Mouse (Mus musculus) layer of hippocampus, adult 2 months (tissue): ENCODE measurements around the gene Camta1. TPM values are rescaled to one million over a fixed set of nuclear protein-coding genes. Genes with fewer than 3 reads are reported as not detected.

Source experiments
- DNase-seq, 2 experiments: peaks; one replicate each; pipeline ENCODE4 v3.0.0; 2022; ENCODE audit warnings: low spot score in 2 of 2
- H3K27ac ChIP-seq: fragments of 200-600 bp; 2 replicates; pipeline ENCODE4 v1.8.1; 2022
- H3K4me3 ChIP-seq: fragments of 200-600 bp; 2 replicates; pipeline ENCODE4 v1.8.1; 2022; ENCODE audit warnings: mild to moderate bottlenecking
- CTCF ChIP-seq: fragments of 200-600 bp; conservative IDR thresholded peaks from 2 replicates; pipeline ENCODE4 v1.8.1; 2022; ENCODE audit warnings: antibody characterized with exemption, mild to moderate bottlenecking, moderate library complexity
- total RNA-seq, 2 experiments: library from RNA; stranded (reverse); gene quantifications; 2 replicates each; pipeline ENCODE4 v1.2.3; 2021

Camta1 gene
- total RNA-seq, 2 experiments from 2014 or later: 275 to 294 TPM

GRCm38 (mm10) chr4:151170658-151171057 is 691.0 kb downstream of the Camta1 start:
- Histone ChIP-seq H3K27ac (no peak overlapping the region), H3K4me3 (no peak overlapping the region)
- DNase-seq: no peak
- no peak for TF ChIP-seq CTCF

DNA sequence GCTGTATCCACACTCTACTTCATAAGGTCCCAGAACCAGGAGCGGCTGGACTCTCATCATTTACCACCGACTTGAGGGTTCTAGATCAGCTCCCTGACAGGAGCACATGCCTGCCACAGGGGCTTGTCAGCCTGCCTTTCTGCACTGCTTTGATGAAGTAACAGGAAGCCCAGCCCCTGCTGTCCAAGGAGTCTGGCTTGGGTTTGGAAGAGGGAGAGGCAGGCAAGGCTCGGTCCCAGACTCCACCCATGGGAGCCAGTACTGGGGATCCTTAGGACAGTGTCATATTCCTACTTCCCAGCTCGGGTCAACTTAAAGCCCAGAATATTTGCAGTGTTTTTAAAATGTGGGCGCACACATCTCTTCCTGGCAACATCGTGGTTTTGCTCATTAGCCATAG is 694.7 kb downstream of the Camta1 start:
- Histone ChIP-seq H3K4me3 (no peak overlapping the region), H3K27ac (no peak overlapping the region)
- no peak for TF ChIP-seq CTCF

GRCm38 (mm10) chr4:151165539-151165938 is 696.1 kb downstream of the Camta1 start:
- Histone ChIP-seq H3K4me3 (no peak overlapping the region), H3K27ac (no peak overlapping the region)
- TF ChIP-seq CTCF: 0 out of 2 replicates have a peak, but pooled peaks have one; percentile 16
- DNase-seq: peak; percentile 86 to 87

More for the DNA sequence above, 694.7 kb downstream of the Camta1 start:
- no peak for DNase-seq

- no peak for DNase-seq
- TF ChIP-seq CTCF: no peak
- Histone ChIP-seq H3K4me3 (no peak overlapping the region), H3K27ac (no peak overlapping the region)
These were observed 697.4 kb downstream of the Camta1 start for GRCm38 (mm10) chr4:151164309-151164708.

DNA sequence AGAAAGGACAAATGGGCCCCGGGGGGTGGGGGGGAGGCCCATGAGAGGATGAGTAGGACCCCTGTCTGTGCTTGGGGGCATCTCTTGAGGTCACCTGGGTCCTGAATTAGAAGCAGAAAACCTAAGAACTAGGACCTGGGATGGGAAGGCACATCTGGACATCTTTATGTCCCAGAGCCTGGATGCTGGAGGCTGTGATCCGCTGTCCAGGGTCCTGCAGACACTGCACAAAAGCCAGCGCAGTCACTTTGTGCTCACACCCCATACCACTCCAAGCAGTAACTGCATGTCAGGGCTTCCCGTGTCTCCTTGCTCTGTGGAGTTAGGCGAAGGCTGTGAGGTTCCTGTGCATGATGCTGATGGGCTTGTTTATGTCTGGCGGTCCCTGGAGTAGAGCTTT is 699.8 kb downstream of the Camta1 start:
- no peak for TF ChIP-seq CTCF
- Histone ChIP-seq H3K27ac (no peak overlapping the region), H3K4me3 (no peak overlapping the region)
- DNase-seq: no peak

DNA sequence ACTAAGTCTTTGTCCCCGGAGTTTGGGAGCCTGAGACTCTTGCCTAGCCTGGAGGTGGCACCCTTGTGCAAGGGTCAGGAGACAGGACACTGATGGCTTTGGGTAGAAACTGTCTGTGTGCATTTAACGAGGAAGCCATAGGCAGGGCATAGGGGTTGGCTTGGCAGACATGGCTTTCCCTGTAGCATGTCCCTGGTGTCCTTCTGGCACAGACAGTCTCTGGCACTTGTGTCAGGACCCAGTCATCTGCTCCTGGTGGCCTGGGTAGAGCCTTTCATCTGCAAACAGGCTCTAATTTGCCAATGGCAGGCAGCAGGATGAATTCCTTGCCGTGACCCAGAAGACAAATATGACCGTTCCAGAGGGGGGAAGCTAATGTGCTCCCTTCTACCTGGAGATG is 700.7 kb downstream of the Camta1 start:
- DNase-seq: no peak
- Histone ChIP-seq H3K27ac (no peak overlapping the region), H3K4me3 (no peak overlapping the region)
- peak; percentile 46; the same call in 1 of the 2 replicates for TF ChIP-seq CTCF

GRCm38 (mm10) chr4:151160476-151160875 is 701.2 kb downstream of the Camta1 start:
- Histone ChIP-seq H3K27ac (no peak overlapping the region), H3K4me3 (no peak overlapping the region)
- TF ChIP-seq CTCF: no peak
- no peak for DNase-seq

DNA sequence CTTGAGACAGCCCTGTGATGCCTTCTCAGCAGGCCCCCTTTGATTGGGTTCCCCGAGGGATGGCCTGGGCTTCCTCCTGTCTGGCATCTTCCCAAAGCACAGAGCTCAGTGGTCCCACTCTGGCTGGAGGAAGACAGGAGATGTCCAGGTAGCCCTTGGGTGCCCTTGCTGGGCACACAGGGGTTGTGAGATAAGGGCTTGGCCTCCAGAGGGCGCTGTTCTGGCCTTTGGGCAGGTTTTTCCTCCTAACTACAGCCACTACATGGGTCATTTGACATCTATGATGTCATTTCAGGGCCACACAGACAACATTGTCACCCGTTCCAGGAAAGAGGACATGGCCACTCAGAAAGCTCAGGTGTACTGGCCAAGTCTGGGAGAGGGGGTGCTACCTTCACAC is 703.4 kb downstream of the Camta1 start:
- TF ChIP-seq CTCF: peak; percentile 61
- no peak overlapping the region for H3K27ac ChIP-seq
- no peak for DNase-seq
- H3K4me3 ChIP-seq: no peak overlapping the region

DNA sequence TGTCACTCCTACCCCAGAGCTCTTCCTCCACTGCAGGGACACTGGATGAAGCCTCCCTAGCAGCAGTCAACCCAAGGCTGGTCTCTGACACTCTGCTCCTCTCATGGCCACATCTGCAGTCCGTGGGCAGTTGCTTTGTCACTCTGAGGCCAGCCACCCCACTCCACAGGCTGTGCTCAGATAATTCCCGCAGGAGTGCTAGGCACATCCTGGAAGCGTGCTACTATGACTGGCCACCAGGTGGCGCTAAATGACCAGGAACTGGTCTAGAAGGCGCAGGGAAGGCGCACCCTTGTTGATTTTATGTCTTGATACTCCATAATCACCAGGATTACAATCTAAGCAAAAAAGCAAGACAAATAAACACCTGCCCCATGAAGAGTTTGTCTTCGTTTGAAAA is 704.8 kb downstream of the Camta1 start:
- Histone ChIP-seq H3K4me3 (no peak overlapping the region), H3K27ac (no peak overlapping the region)
- DNase-seq: peak; percentile 83 to 95
- peak; percentile 97 for TF ChIP-seq CTCF

- TF ChIP-seq CTCF: no peak
These were observed 706.1 kb downstream of the Camta1 start for GRCm38 (mm10) chr4:151155587-151155986.

DNA sequence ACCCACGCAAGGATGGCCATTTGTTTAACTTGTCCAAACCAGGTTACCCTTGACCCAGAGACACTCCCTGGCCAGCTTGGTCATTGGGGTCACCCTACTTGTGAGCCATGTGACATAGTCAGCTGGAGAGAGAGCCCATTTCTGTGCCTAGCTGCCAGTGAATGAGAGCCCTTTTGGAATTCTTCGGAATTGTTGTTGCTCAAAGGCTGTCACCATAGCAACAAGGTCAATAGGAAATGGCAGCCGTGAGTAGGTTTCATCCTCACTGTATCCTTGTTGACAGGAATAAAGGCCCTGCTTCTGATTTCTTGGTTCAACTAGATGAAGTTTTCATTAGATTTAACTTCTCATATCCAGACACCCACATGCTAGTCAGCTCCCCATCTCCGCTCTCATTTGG is 707.4 kb downstream of the Camta1 start:
- no peak overlapping the region for H3K4me3 ChIP-seq
- no peak overlapping the region for H3K27ac ChIP-seq
- DNase-seq: no peak
- no peak for TF ChIP-seq CTCF

More at GRCm38 (mm10) chr4:151155587-151155986, 706.1 kb downstream of the Camta1 start:
- no peak overlapping the region for H3K27ac ChIP-seq
- peak in 1 of 2 experiments; percentile 14 for DNase-seq
- no peak overlapping the region for H3K4me3 ChIP-seq

DNA sequence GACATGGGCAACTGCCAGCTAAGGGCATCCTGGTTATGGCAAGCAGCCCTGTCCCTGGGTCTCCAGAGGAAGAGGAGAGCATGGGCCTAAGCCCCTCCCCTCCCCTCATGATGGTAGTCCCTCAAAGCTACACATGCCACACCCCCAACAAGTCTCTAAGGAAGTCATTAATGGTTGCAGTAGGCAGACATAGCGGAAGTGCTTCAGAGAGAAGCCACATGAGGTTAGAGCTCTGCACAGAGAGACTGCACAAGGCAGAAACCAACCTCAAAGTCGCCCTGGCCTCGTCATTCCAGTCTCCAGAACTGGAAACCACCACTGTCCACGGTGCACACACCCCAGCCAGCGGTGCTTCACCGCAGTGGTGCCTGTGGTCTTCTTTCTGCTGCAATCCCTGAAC is 709.7 kb downstream of the Camta1 start:
- no peak overlapping the region for H3K4me3 ChIP-seq
- TF ChIP-seq CTCF: no peak
- H3K27ac ChIP-seq: 0 out of 2 replicates have a peak overlapping the region, but pooled peaks have one; percentile 61
- no peak for DNase-seq

DNA sequence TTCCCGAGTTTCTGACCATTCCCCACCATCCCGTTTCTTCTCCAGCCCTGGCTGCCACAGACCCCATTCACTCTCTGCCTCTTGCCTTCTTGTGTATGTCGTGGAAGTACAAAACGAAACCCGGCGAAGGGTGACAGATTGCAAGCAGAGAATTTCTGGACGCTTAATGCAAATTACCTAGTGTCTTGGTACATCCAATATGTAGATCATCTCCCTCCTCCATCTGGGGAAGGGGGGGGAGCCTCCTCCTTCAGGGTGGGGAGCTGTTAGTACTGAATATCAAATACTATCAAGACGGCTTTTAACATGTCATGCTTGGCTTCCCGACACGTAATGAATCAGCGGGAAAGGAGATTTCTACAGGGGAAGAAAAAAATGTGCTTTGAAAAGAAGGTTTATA is 710.8 kb downstream of the Camta1 start:
- TF ChIP-seq CTCF: no peak
- DNase-seq: peak; percentile 52 to 81
- Histone ChIP-seq H3K4me3 (no peak overlapping the region), H3K27ac (peak overlapping the region; percentile 61)

DNA sequence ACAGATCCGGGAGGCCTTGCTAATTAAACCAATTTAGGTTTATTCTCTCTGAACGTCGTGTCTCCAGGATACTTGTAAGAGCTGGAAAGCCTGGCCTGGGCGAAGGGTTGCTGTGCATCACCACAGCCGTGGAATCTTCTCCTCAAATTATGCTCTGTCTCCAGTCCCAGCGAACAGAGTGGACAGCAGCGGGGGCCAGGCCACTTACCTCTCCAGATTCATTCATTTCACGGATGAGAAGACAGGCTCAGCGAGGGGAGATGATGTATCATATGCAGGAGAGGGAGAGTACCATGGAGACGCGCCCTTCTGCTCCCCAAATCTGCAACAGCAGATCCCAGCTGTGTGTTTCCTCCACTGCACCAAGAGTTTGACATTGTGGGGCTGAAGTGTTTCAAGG is 711.6 kb downstream of the Camta1 start:
- Histone ChIP-seq H3K4me3 (no peak overlapping the region), H3K27ac (no peak overlapping the region)
- no peak for DNase-seq
- TF ChIP-seq CTCF: no peak

DNA sequence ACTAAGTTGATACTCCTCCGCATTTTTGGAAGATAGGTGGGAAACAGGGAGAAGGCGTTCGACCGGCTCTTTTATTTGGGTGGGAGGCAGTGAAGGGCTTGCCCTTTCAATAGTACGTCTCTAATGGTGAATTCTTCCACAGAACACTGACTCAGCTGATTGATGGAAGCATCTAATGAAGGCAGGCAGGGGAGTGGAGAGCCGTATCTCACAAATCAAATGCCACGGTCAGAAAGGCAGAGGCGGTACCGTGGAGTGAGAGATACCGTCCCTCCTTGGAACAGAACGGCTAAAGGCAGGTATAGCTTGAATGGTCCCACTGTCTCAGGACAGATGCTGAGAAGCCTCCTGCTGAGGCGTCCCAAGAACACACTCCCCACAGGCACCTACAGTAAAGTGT is 714.1 kb downstream of the Camta1 start:
- Histone ChIP-seq H3K27ac (no peak overlapping the region), H3K4me3 (no peak overlapping the region)
- TF ChIP-seq CTCF: no peak
- no peak for DNase-seq
